Mouse (Mus musculus): Measurements from ENCODE around the gene Fndc11. TPM values are rescaled to one million over a fixed set of nuclear protein-coding genes. Genes with fewer than 3 reads are reported as not detected.

Gene Fndc11
- total RNA-seq (2012; rRNA removed) (not detected in 2 replicates), polyA plus RNA-seq (2012; ENCODE audit: insufficient read depth in 1 of 2, insufficient read length in 2 of 2, low read depth in 1 of 2, low replicate concordance in 2 of 2, missing spikeins in 1 of 2) (not detected)

GRCm38 (mm10) chr2:181219538-181220216 is at the start of gene Fndc11:
TSS of gene Fndc11 (plus strand) at chr2:181220013.
- Histone ChIP-seq H3K36me3 (ENCODE audit: control insufficient read depth in 1 of 2, insufficient read depth in 2 of 2, low read length in 2 of 2) (no peaks in the 10 kb centered on the region), H3K9ac (ENCODE audit: control insufficient read depth, low read depth, low read length, poor library complexity, severe bottlenecking) (no peak within 1 kb of the TSS), H3K4me1 (ENCODE audit: control insufficient read depth in 1 of 2, insufficient read depth in 2 of 2, low read length in 2 of 2) (no peaks in the 10 kb centered on the region), H3K9me3 (replicated peaks; ENCODE audit: insufficient read depth, low read length) (no peaks in the 10 kb centered on the region), H3K4me3 (ENCODE audit: control insufficient read depth in 1 of 2, insufficient read depth in 1 of 2, low read depth in 2 of 2, low read length in 2 of 2) (no peak within 1 kb of the TSS), H3K27me3 (ENCODE audit: control insufficient read depth in 1 of 2, insufficient read depth in 2 of 2, low read length in 2 of 2) (0 out of 4 replicates have a peak, but pooled peaks cover 0 to 1% of the 10 kb centered on the region in 2 experiments), H3K27ac (ENCODE audit: control insufficient read depth, low read depth, low read length) (no peak within 1 kb of the TSS), H3K79me2 (ENCODE audit: control insufficient read depth, insufficient read depth, low read length, poor library complexity) (no peaks in the 10 kb centered on the region)
- no peak for TF ChIP-seq CHD1 (IDR thresholded peaks at IDR 0.05; ENCODE audit: low read depth, low read length)
- no peak for TF ChIP-seq KAT2A (conservative IDR thresholded peaks at IDR 0.05; ENCODE audit: low read depth, low read length)
- TF ChIP-seq CTCF (IDR thresholded peaks at IDR 0.05 in 2 of 3, conservative IDR thresholded peaks at IDR 0.05 in 1 of 3; ENCODE audit: control insufficient read depth in 1 of 3, insufficient read depth in 1 of 3, low read depth in 2 of 3, low read length in 3 of 3, poor library complexity in 1 of 3, severe bottlenecking in 1 of 3), result no peak
- no peak for TF ChIP-seq USF2 (IDR thresholded peaks at IDR 0.05; ENCODE audit: borderline replicate concordance in 1 of 2, insufficient read depth in 1 of 2, low read depth in 1 of 2, low read length in 2 of 2)
- no peak for TF ChIP-seq ZMIZ1 (IDR thresholded peaks at IDR 0.05; ENCODE audit: low read depth, low read length)
- TF ChIP-seq NRF1 (IDR thresholded peaks at IDR 0.05; ENCODE audit: insufficient read depth, low read depth, low read length, poor library complexity, severe bottlenecking), result no peak
- no peak for TF ChIP-seq POLR2A (IDR thresholded peaks at IDR 0.05; ENCODE audit: control insufficient read depth in 1 of 2, insufficient read depth in 1 of 2, low read depth in 1 of 2, low read length in 2 of 2, poor library complexity in 1 of 2)
- TF ChIP-seq CHD2 (IDR thresholded peaks at IDR 0.05; ENCODE audit: low read length), result no peak
- no peak for TF ChIP-seq SIN3A (IDR thresholded peaks at IDR 0.05; ENCODE audit: low read length)
- TF ChIP-seq ZKSCAN1 (IDR thresholded peaks at IDR 0.05; ENCODE audit: low read depth, low read length), result no peak
- TF ChIP-seq GATA1 (IDR thresholded peaks at IDR 0.05; ENCODE audit: low read depth, low read length), result no peak
- TF ChIP-seq BHLHE40 (IDR thresholded peaks at IDR 0.05; ENCODE audit: borderline replicate concordance, low read depth, low read length), result no peak
- TF ChIP-seq UBTF (IDR thresholded peaks at IDR 0.05; ENCODE audit: borderline replicate concordance, insufficient read depth, low read depth, low read length), result no peak
- no peak for TF ChIP-seq MEF2A (IDR thresholded peaks at IDR 0.05; ENCODE audit: extremely low read depth, insufficient replicate concordance, low read depth, low read length, poor library complexity, severe bottlenecking)
- no peak for TF ChIP-seq POLR2AphosphoS5 (IDR thresholded peaks at IDR 0.05; ENCODE audit: borderline replicate concordance, low read depth, low read length)
- no peak for TF ChIP-seq E2F4 (IDR thresholded peaks at IDR 0.05; ENCODE audit: borderline replicate concordance, low read depth, low read length)
- no peak for TF ChIP-seq ZNF384 (IDR thresholded peaks at IDR 0.05; ENCODE audit: low read depth, low read length)
- no peak for TF ChIP-seq RCOR1 (IDR thresholded peaks at IDR 0.05; ENCODE audit: low read depth, low read length)
- DNase-seq (ENCODE audit: low read depth, low spot score), result no peak

DNA sequence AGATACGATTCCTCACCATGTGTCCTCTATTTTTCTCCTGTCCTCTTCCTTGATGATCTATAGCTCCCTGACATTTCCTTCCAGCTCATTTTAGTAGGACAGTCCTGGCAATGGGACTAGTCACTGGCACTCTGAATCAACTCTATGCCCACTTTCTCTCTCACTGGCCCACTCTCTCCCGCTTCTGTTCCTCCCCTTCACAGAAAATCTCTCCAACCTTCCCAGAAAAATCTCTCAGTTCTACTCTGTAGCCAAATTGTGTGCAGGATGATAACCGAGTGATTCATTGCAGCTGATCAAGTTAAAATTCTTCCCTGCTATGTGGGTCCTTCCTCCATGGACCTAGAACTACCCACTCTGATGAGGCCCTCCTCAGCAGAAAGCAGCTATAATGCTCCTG is 45.2 kb upstream of the Fndc11 start:
- H3K9me3 ChIP-seq (replicated peaks; ENCODE audit: insufficient read depth, low read length), result no peaks in the 10 kb centered on the region
- no peak overlapping the region for H3K4me3 ChIP-seq (ENCODE audit: control insufficient read depth in 1 of 2, insufficient read depth in 1 of 2, low read depth in 2 of 2, low read length in 2 of 2)
- H3K27ac ChIP-seq (ENCODE audit: control insufficient read depth, low read depth, low read length), result no peak overlapping the region
- peaks cover 0 to 5% of the 10 kb centered on the region in 2 experiments; a peak in 1 of 4 replicates for H3K36me3 ChIP-seq (ENCODE audit: control insufficient read depth in 1 of 2, insufficient read depth in 2 of 2, low read length in 2 of 2)
- TF ChIP-seq E2F4 (IDR thresholded peaks at IDR 0.05; ENCODE audit: borderline replicate concordance, low read depth, low read length) (no peak), MAFK (IDR thresholded peaks at IDR 0.05; ENCODE audit: borderline replicate concordance, low read depth, low read length) (no peak)
- no peak for DNase-seq (ENCODE audit: low read depth, low spot score)
- no peaks in the 10 kb centered on the region for H3K79me2 ChIP-seq (ENCODE audit: control insufficient read depth, insufficient read depth, low read length, poor library complexity)
- H3K27me3 ChIP-seq (ENCODE audit: control insufficient read depth in 1 of 2, insufficient read depth in 2 of 2, low read length in 2 of 2), result no peaks in the 10 kb centered on the region; a peak in 1 of 4 replicates
- no peak overlapping the region for H3K9ac ChIP-seq (ENCODE audit: control insufficient read depth, low read depth, low read length, poor library complexity, severe bottlenecking)
- no peaks in the 10 kb centered on the region for H3K4me1 ChIP-seq (ENCODE audit: control insufficient read depth in 1 of 2, insufficient read depth in 2 of 2, low read length in 2 of 2)

All from MEL (cell line).